Mouse (Mus musculus) G1E (cell line): Measurements from ENCODE around the gene Lrrtm4.

Experiments used
- CTCF ChIP-seq: IDR thresholded peaks from 2 replicates; pipeline ENCODE4 v1.5.1; 2012; ENCODE audit warnings: low read depth, low read length, inconsistent platforms, mixed read lengths
- GATA1 ChIP-seq: IDR thresholded peaks from 2 replicates; pipeline ENCODE4 v1.6.1; 2012; ENCODE audit warnings: borderline replicate concordance, low read length, inconsistent platforms, mixed read lengths
- GATA2 ChIP-seq: IDR thresholded peaks from 2 replicates; pipeline ENCODE4 v1.6.1; 2012; ENCODE audit warnings: low read depth, low read length, inconsistent platforms, borderline replicate concordance
- POLR2AphosphoS5 ChIP-seq: IDR thresholded peaks from 2 replicates; pipeline ENCODE4 v1.6.1; 2012; ENCODE audit warnings: low read depth, low read length, inconsistent platforms; ENCODE audit not compliant: insufficient replicate concordance
- TAL1 ChIP-seq: conservative IDR thresholded peaks from 2 replicates; pipeline ENCODE4 v1.6.1; 2012; ENCODE audit warnings: low read depth, low read length, inconsistent platforms, mixed read lengths

DNA sequence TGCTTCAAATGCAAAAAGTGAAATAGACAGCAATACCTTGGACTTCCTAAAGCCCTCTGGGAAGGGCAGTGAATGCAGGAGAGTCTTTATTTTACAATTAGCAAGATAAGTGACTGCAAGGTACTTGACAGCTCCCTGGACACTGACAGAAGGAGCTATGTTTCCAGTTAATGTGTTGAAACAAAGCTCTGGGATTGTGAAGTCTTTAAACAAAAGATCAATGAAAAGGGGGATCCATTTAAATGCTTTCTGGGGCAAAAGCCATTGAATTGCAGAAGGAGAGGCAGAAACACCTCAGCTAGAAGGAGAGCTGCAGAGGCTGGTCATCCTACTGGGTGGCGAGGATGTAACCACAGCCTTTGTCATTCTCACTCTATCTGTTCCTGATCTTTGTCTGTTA lies 571.1 kb downstream of the Lrrtm4 start:
- TF ChIP-seq CTCF, result no peak
- no peak for TF ChIP-seq POLR2AphosphoS5
- no peak for TF ChIP-seq GATA1
- no peak for TF ChIP-seq TAL1
- TF ChIP-seq GATA2, result no peak
